ENCODE assay signal across 12 mouse cellular contexts in genomic region chr4:108347111-108347510, GRCm38 (mm10). TPM values are rescaled to one million over a fixed set of nuclear protein-coding genes. Genes with fewer than 3 reads are reported as not detected.
A peak's percentile ranks its signal among the peaks of the same experiment; 100 is the strongest.
DNase-seq lines count a peak whose midpoint lies in the region; ATAC-seq and TF ChIP-seq lines count a peak whose summit lies in the region.
"Had no signal": no experiment of that assay in that cellular context is flagged by ENCODE, and none has a peak within 500 bp of the region (broad histone marks: within the 10 kb centered on the region; RNA-seq: fewer than 3 reads in every experiment).

No protein-coding gene starts in this region.

- H3K4me3 ChIP-seq in embryonic facial prominence, embryonic 15.5 days (replicated peaks) = no peak overlapping the region
- H3K4me3 ChIP-seq in liver, postnatal 0 days (ENCODE audit: low read depth, low read length) = no peak overlapping the region
- H3K4me3 ChIP-seq: heart, embryonic 13.5 days had no signal

- ATAC-seq in embryonic facial prominence, embryonic 15.5 days (ENCODE audit: insufficient number of reproducible peaks, low FRiP score, low TSS enrichment, low read depth) = no peak
- ATAC-seq in liver, postnatal 0 days = peak; percentile 68
- ATAC-seq: forebrain, embryonic 14.5 days had no signal

- TF ChIP-seq CTCF in liver, postnatal 0 days (IDR thresholded peaks at IDR 0.05; ENCODE audit: low read depth) = no peak

- H3K27me3 ChIP-seq in embryonic facial prominence, embryonic 15.5 days = no peaks in the 10 kb centered on the region
- H3K27me3 ChIP-seq in liver, postnatal 0 days (ENCODE audit: insufficient read depth, low read length) = no peaks in the 10 kb centered on the region
- H3K27me3 ChIP-seq: heart, embryonic 13.5 days had no signal

- no peaks in the 10 kb centered on the region for H3K9me3 ChIP-seq in embryonic facial prominence, embryonic 15.5 days (replicated peaks)
- no peaks in the 10 kb centered on the region for H3K9me3 ChIP-seq in liver, postnatal 0 days (ENCODE audit: low read length)
- H3K9me3 ChIP-seq: heart, embryonic 13.5 days had no signal

- TF ChIP-seq EP300 in liver, postnatal 0 days (IDR thresholded peaks at IDR 0.05; ENCODE audit: low read depth) = peak; percentile 29; the same call in 1 of the 2 replicates

- H3K4me1 ChIP-seq in embryonic facial prominence, embryonic 15.5 days = peaks cover 51% of the 10 kb centered on the region
- peaks cover 36% of the 10 kb centered on the region for H3K4me1 ChIP-seq in liver, postnatal 0 days (ENCODE audit: insufficient read depth)

- H3K9ac ChIP-seq in embryonic facial prominence, embryonic 15.5 days = no peak overlapping the region
- H3K9ac ChIP-seq in liver, postnatal 0 days (replicated peaks) = no peak overlapping the region
- H3K9ac ChIP-seq: heart, embryonic 13.5 days had no signal

- H3K4me2 ChIP-seq in embryonic facial prominence, embryonic 15.5 days (replicated peaks) = no peak overlapping the region
- peak overlapping the region; percentile 29; the same call in 1 of the 2 replicates for H3K4me2 ChIP-seq in liver, postnatal 0 days (ENCODE audit: low read depth, low read length)
- H3K4me2 ChIP-seq: heart, embryonic 13.5 days had no signal

- WGBS in embryonic facial prominence, embryonic 15.5 days = 79% methylated on average over 5 of the region's 5 CpGs
- WGBS in liver, postnatal 0 days (ENCODE audit: insufficient replicate concordance) = 45% methylated on average over 5 of the region's 5 CpGs

- H3K27ac ChIP-seq in embryonic facial prominence, embryonic 15.5 days (replicated peaks) = 0 out of 2 replicates have a peak overlapping the region, but pooled peaks have one; percentile 17
- H3K27ac ChIP-seq in liver, postnatal 0 days (ENCODE audit: low read depth) = peak overlapping the region; percentile 34; the same call in 1 of the 2 replicates

- H3K36me3 ChIP-seq in embryonic facial prominence, embryonic 15.5 days = no peaks in the 10 kb centered on the region
- H3K36me3 ChIP-seq in liver, postnatal 0 days (replicated peaks; ENCODE audit: insufficient read depth, low read length) = no peaks in the 10 kb centered on the region
- H3K36me3 ChIP-seq: heart, embryonic 13.5 days had no signal

- DNase-seq in adrenal gland, adult 2 months = peak; percentile 51
- DNase-seq in adrenal gland, adult 8-10 months = no peak
- peak; percentile 93 for DNase-seq in 3T3-L1 (ENCODE audit: low read depth, low spot score)
- peak; percentile 37 for DNase-seq in liver, postnatal 0 days
- no peak for DNase-seq in cerebellum, adult 11-12 months
- DNase-seq in left cerebral cortex, adult 9 months (ENCODE audit: low spot score in 2 of 2) = no peak
- DNase-seq in embryo, embryonic 10 days (ENCODE audit: low spot score) = no peak
- DNase-seq: kidney, adult 9 months had no signal

RNA-seq across cellular contexts. Expression of gene Coa7, which starts 19.2 kb away (rescaled TPM):
- total RNA-seq in adrenal gland, adult 2 months (2021) = 10 to 100 TPM; 46.9 to 53.0 TPM
- 6.5 and 7.7 TPM in 2 replicates for polyA plus RNA-seq in adrenal gland, adult 2 months (2012; rRNA removed)
- total RNA-seq in adrenal gland, adult 8-10 months (2022) = 10 to 100 TPM; 38.0 to 61.1 (median 44.6) TPM
- polyA plus RNA-seq in embryonic facial prominence, embryonic 15.5 days (2015; fragmentation: Nextera tagmentation; extraction: Ambion mirVana) = 39.9 and 42.9 TPM in 2 replicates
- polyA plus RNA-seq in liver, postnatal 0 days (2015; fragmentation: Nextera tagmentation; extraction: Ambion mirVana) = 62.2 and 64.9 TPM in 2 replicates

RNA-seq across cellular contexts. Expression of gene Shisal2a, which starts 36.0 kb away (rescaled TPM):
- 1 to 10 TPM; 6.4 to 9.5 TPM for total RNA-seq in adrenal gland, adult 2 months (2021)
- polyA plus RNA-seq in adrenal gland, adult 2 months (2012; rRNA removed) = 14.3 and 16.2 TPM in 2 replicates
- total RNA-seq in adrenal gland, adult 8-10 months (2022) = 1 to 10 TPM; 4.6 to 8.5 (median 5.7) TPM
- 3.6 and 3.8 TPM in 2 replicates for polyA plus RNA-seq in embryonic facial prominence, embryonic 15.5 days (2015; fragmentation: Nextera tagmentation; extraction: Ambion mirVana)
- polyA plus RNA-seq in liver, postnatal 0 days (2015; fragmentation: Nextera tagmentation; extraction: Ambion mirVana) = 0.26 and 0.52 TPM in 2 replicates
- polyA plus RNA-seq: small intestine, adult 2 months had no signal

RNA-seq across cellular contexts. Expression of gene Zyg11b, which starts 46.2 kb away (rescaled TPM):
- 10 to 100 TPM; 34.1 to 43.0 TPM for total RNA-seq in adrenal gland, adult 2 months (2021)
- polyA plus RNA-seq in adrenal gland, adult 2 months (2012; rRNA removed) = 7.4 and 8.6 TPM in 2 replicates
- 10 to 100 TPM; 42.6 to 60.9 (median 46.0) TPM for total RNA-seq in adrenal gland, adult 8-10 months (2022)
- 10.7 and 11.5 TPM in 2 replicates for polyA plus RNA-seq in embryonic facial prominence, embryonic 15.5 days (2015; fragmentation: Nextera tagmentation; extraction: Ambion mirVana)
- polyA plus RNA-seq in liver, postnatal 0 days (2015; fragmentation: Nextera tagmentation; extraction: Ambion mirVana) = 2.5 and 2.6 TPM in 2 replicates

RNA-seq across cellular contexts. Expression of gene Gpx7, which starts 59.6 kb away (rescaled TPM):
- 1 to 10 TPM; 5.1 to 8.5 TPM for total RNA-seq in adrenal gland, adult 2 months (2021)
- polyA plus RNA-seq in adrenal gland, adult 2 months (2012; rRNA removed) = 8.4 and 9.4 TPM in 2 replicates
- 1 to 10 TPM; 5.5 to 8.7 (median 7.0) TPM for total RNA-seq in adrenal gland, adult 8-10 months (2022)
- polyA plus RNA-seq in embryonic facial prominence, embryonic 15.5 days (2015; fragmentation: Nextera tagmentation; extraction: Ambion mirVana) = 114 and 120 TPM in 2 replicates
- 14.5 and 15.6 TPM in 2 replicates for polyA plus RNA-seq in liver, postnatal 0 days (2015; fragmentation: Nextera tagmentation; extraction: Ambion mirVana)

Comparison
In these comparisons a context has a peak if more than half of its experiments do, and no peak if none do; other contexts are left out.
1. DNase-seq: peak in adrenal gland, adult 2 months (single experiment), 3T3-L1 (single experiment) and liver, postnatal 0 days (single experiment); none in adrenal gland, adult 8-10 months (single experiment), cerebellum, adult 11-12 months (single experiment), left cerebral cortex, adult 9 months (0 of 2) and embryo, embryonic 10 days (single experiment).